Mouse (Mus musculus) mesoderm, embryonic 11.5 days (tissue): ENCODE results near the gene Per1.

Experiments
- DNase-seq: peaks from one replicate; pipeline ENCODE4 v3.0.0-alpha.2; 2012; ENCODE audit warnings: low read depth, low spot score

Gene Per1

GRCm38 (mm10) chr11:69099177-69099914 is 4.3 kb downstream of the Per1 start:
- DNase-seq: peak; percentile 27

GRCm38 (mm10) chr11:69099915-69100345 is 4.9 kb downstream of the Per1 start:
- peak; percentile 86 for DNase-seq

GRCm38 (mm10) chr11:69100639-69101360 is 5.8 kb downstream of the Per1 start:
- DNase-seq: no peak

- DNase-seq: no peak
Observed at GRCm38 (mm10) chr11:69101604-69102402, 6.8 kb downstream of the Per1 start.

GRCm38 (mm10) chr11:69102403-69102725 is 7.3 kb downstream of the Per1 start:
- no peak for DNase-seq

GRCm38 (mm10) chr11:69103121-69103520 is 8.1 kb downstream of the Per1 start:
- DNase-seq: no peak

- no peak for DNase-seq
Observed at GRCm38 (mm10) chr11:69103531-69104435, 8.8 kb downstream of the Per1 start.

GRCm38 (mm10) chr11:69104487-69104886 is 9.5 kb downstream of the Per1 start:
- no peak for DNase-seq

GRCm38 (mm10) chr11:69105227-69105626 is 10.2 kb downstream of the Per1 start:
- DNase-seq: no peak

GRCm38 (mm10) chr11:69105796-69106195 is 10.8 kb downstream of the Per1 start:
- DNase-seq: no peak

GRCm38 (mm10) chr11:69106299-69106698 is 11.3 kb downstream of the Per1 start:
- no peak for DNase-seq

GRCm38 (mm10) chr11:69106842-69107241 is 11.8 kb downstream of the Per1 start:
- DNase-seq: no peak

- DNase-seq: no peak
Observed at GRCm38 (mm10) chr11:69107676-69108075, 12.7 kb downstream of the Per1 start.

GRCm38 (mm10) chr11:69108223-69108622 is 13.2 kb downstream of the Per1 start:
- no peak for DNase-seq

- DNase-seq: no peak
Observed at GRCm38 (mm10) chr11:69109032-69109900, 14.2 kb downstream of the Per1 start.

GRCm38 (mm10) chr11:69110319-69111046 is 15.5 kb downstream of the Per1 start:
- peak; percentile 94 for DNase-seq

GRCm38 (mm10) chr11:69111051-69111810 is 16.2 kb downstream of the Per1 start:
- no peak for DNase-seq

- no peak for DNase-seq
Observed at GRCm38 (mm10) chr11:69111865-69112264, 16.8 kb downstream of the Per1 start.

GRCm38 (mm10) chr11:69114018-69114417 is 19.0 kb downstream of the Per1 start:
- no peak for DNase-seq
